Mouse (Mus musculus) ES-E14 (cell line): ENCODE data around the gene Mrgpra2a. TPM values are rescaled to one million over a fixed set of nuclear protein-coding genes. Genes with fewer than 3 reads are reported as not detected.
"Not testable (repeated sequence)": the region's sequence is repeated elsewhere in the genome, so short reads cannot be mapped to it uniquely, and the experiment has no call there.

Experiments used
- DNase-seq: peaks from one replicate; pipeline ENCODE4 v3.0.0-alpha.2; 2013; ENCODE audit warnings: low read depth, low spot score
- H3K27ac ChIP-seq: 2 replicates; pipeline ENCODE4 v1.5.1; 2012; ENCODE audit warnings: low read depth, mild to moderate bottlenecking, low read length, moderate library complexity, mixed read lengths; ENCODE audit not compliant: poor library complexity, insufficient read depth, severe bottlenecking
- H3K36me3 ChIP-seq: 2 replicates; pipeline ENCODE4 v1.6.1; 2012; ENCODE audit warnings: mild to moderate bottlenecking, low read length, moderate library complexity, mixed read lengths; ENCODE audit not compliant: control insufficient read depth, poor library complexity, insufficient read depth, severe bottlenecking
- H3K4me1 ChIP-seq, 2 experiments: fragments of 150-350 bp in 1 of 2; sonication (generic) in 1 of 2; 2 replicates each; pipeline ENCODE4 v1.6.1; 2012; ENCODE audit warnings: low read length in 2 of 2, mild to moderate bottlenecking in 1 of 2, mixed read lengths in 1 of 2; ENCODE audit not compliant: control insufficient read depth in 2 of 2, insufficient read depth in 2 of 2, poor library complexity in 1 of 2
- H3K4me3 ChIP-seq, 2 experiments: fragments of 150-350 bp in 1 of 2; sonication (generic) in 1 of 2; 2 replicates each; pipeline ENCODE4 v1.5.1; 2012; ENCODE audit warnings: low read length in 2 of 2, low read depth in 1 of 2, mild to moderate bottlenecking in 1 of 2, mixed read lengths in 1 of 2; ENCODE audit not compliant: insufficient read depth in 1 of 2, poor library complexity in 1 of 2, severe bottlenecking in 1 of 2
- H3K9ac ChIP-seq: 2 replicates; pipeline ENCODE4 v1.6.1; 2012; ENCODE audit warnings: low read depth, mild to moderate bottlenecking, low read length, mixed read lengths; ENCODE audit not compliant: poor library complexity, insufficient read depth, severe bottlenecking
- H3K9me3 ChIP-seq: fragments of 150-350 bp; sonication (generic); 2 replicates; pipeline ENCODE4 v1.6.1; 2012; ENCODE audit warnings: low read depth, mild to moderate bottlenecking, low read length; ENCODE audit not compliant: control insufficient read depth, insufficient read depth
- CHD2 ChIP-seq: IDR thresholded peaks from 2 replicates; pipeline ENCODE4 v1.6.1; 2014; ENCODE audit warnings: mild to moderate bottlenecking, low read depth, low read length, inconsistent platforms
- HCFC1 ChIP-seq: IDR thresholded peaks from 2 replicates; pipeline ENCODE4 v1.6.1; 2012; ENCODE audit warnings: low read length, inconsistent platforms, borderline replicate concordance; ENCODE audit not compliant: insufficient read depth
- MAFK ChIP-seq: IDR thresholded peaks from 2 replicates; pipeline ENCODE4 v1.6.1; 2014; ENCODE audit warnings: mild to moderate bottlenecking, low read depth, low read length, inconsistent platforms; ENCODE audit not compliant: insufficient read depth
- ZC3H11A ChIP-seq: IDR thresholded peaks from 2 replicates; pipeline ENCODE4 v1.6.1; 2012; ENCODE audit warnings: low read depth, mild to moderate bottlenecking, inconsistent platforms, low read length, borderline replicate concordance
- ZNF384 ChIP-seq: IDR thresholded peaks from 2 replicates; pipeline ENCODE4 v1.6.1; 2012; ENCODE audit warnings: low read depth, low read length, inconsistent platforms
- in situ Hi-C, 2 experiments: fragments of 600-800 bp; cut with MboI; formaldehyde crosslinking; loops; one replicate each; pipeline ENCODE4 v1.15.1; 2025; ENCODE audit warnings: low sequenced_read_pairs in 2 of 2, inconsistent platforms in 1 of 2; ENCODE audit not compliant: unreplicated experiment in 2 of 2
- total RNA-seq: library from RNA; depleted of rRNA; stranded (reverse); fragments of 300-350 nt; gene quantifications from 2 replicates; pipeline ENCODE4 v1.2.3, GENCODE M21; 2012; rRNA removed

Mrgpra2a gene
- total RNA-seq, 1 experiment: not detected

DNA sequence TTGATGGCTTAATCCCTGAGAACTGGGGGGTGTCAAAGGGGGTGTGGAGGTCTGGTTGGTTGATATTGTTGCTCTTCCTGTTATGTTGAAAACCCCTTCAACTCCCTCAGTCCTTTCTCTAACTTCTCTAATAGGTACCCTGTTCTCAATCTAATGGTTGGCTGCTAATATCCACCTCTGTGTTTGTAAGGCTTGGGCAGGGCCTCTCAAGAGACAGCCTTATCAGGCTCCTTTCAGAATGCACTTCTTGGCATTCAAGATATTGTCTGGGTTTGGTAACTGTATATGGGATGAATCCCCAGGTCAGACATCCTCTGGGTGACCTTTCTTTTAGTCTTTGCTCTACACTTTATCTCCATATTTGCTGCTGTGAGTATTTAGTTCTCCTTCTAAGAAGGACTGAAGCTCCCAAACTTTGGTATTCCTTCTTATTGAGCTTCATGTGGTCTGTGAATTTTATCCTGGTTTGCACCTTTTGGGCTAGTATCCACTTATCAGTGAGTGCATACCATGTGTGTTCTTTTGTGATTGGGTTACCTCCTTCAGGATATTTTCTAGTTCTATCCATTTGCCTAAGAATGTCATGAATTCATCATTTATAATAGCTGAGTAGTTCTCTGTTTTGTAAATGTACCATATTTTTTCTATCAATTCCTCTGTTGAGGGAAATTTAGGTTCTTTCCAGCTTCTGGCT lies 24.0 kb downstream of the Mrgpra2a start:
- H3K4me3 ChIP-seq, H3K27ac ChIP-seq, DNase-seq, H3K9ac ChIP-seq, H3K36me3 ChIP-seq, H3K4me1 ChIP-seq, in situ Hi-C loops, H3K9me3 ChIP-seq: not testable (repeated sequence)

DNA sequence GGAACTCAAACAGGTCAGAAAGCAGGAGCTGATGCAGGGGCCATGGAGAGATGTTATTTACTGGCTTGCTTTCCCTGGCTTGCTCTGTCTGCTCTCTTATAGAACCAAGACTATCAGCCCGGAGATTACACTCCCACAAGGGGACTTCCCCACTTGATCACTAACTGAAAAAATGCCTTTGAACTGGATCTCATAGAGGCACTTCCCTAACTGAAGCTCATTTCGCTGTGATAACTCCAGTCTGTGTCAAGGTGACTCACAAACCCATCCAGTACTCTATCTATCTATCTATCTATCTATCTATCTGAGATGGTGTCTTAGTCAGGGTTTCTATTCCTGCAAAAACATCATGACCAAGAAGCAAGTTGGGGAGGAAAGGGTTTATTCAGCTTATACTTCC lies 41.3 kb downstream of the Mrgpra2a start:
- no peak for TF ChIP-seq ZNF384
- TF ChIP-seq MAFK: no peak
- no peak for TF ChIP-seq HCFC1
- no peak for TF ChIP-seq CHD2
- no peak for TF ChIP-seq ZC3H11A
- no peak overlapping the region for H3K9ac ChIP-seq
- in situ Hi-C loops: no loop called here

DNA sequence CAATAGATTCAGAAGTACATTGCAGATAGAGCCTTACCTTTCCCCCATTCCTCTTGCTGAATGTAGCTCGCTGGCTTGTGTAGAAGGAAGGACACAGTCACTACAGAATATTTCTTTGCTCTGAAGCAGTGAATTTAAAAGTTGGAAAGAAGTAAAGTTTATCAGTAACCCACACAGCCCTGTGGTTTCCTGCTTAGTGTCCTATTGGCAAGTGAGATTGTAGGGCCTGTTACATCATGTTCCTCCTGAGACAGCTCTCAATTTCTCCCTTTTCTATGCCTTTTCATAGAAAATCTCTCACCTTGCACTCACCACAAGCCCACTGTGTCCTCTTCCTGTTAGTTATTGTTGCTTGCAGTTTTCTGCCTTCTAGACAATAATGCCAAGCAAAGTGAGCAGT lies 42.4 kb downstream of the Mrgpra2a start:
- no peaks in the 10 kb centered on the region for H3K4me1 ChIP-seq
- in situ Hi-C loops: no loop called here
- H3K36me3 ChIP-seq: no peaks in the 10 kb centered on the region
- no peak overlapping the region for H3K27ac ChIP-seq
- no peak overlapping the region for H3K9ac ChIP-seq
- H3K4me3 ChIP-seq: no peak overlapping the region
- DNase-seq: no peak
- no peak for TF ChIP-seq ZNF384
- TF ChIP-seq ZC3H11A: no peak
- TF ChIP-seq MAFK: no peak
- no peaks in the 10 kb centered on the region for H3K9me3 ChIP-seq

More for the DNA sequence above, 41.3 kb downstream of the Mrgpra2a start:
- H3K27ac ChIP-seq: no peak overlapping the region
- H3K9me3 ChIP-seq: no peaks in the 10 kb centered on the region
- DNase-seq: no peak
- no peaks in the 10 kb centered on the region for H3K4me1 ChIP-seq
- H3K4me3 ChIP-seq: no peak overlapping the region
- no peaks in the 10 kb centered on the region for H3K36me3 ChIP-seq

DNA sequence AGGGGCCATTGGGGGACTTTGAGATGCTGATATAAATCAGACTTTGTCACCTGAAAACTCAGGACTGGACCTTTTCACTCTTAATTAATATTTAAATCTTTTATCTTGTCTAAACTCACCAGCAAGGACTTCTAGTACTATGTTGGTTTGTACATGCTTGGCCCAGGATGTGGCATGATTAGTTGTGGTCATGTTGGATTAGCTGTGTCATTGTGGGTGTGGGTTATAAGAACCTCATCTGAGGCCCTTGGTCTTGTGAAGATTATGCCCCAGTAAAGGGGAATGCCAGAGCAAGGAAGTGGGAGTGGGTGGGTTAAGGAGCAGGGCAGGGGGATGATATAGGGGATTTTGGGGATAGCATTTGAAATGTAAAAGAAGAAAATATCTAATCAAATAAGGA lies 50.8 kb downstream of the Mrgpra2a start:
- Histone ChIP-seq H3K4me3 (no peak overlapping the region), H3K9ac (no peak overlapping the region), H3K27ac (no peak overlapping the region), H3K4me1 (no peaks in the 10 kb centered on the region), H3K9me3 (no peaks in the 10 kb centered on the region), H3K36me3 (no peaks in the 10 kb centered on the region)
- in situ Hi-C loops: no loop called here
- DNase-seq: no peak
- TF ChIP-seq ZC3H11A (no peak), ZNF384 (no peak), MAFK (no peak), HCFC1 (no peak), CHD2 (no peak)

Other genes with a start within 250 kb of the Mrgpra2a start
- gene Mrgpra6, start 247.2 kb downstream of the Mrgpra2a start, total RNA-seq: not detected in 2 replicates
- not detected in 2 replicates for gene Mrgpra9, start 199.3 kb downstream of the Mrgpra2a start, total RNA-seq
- gene Mrgpra1, start 97.9 kb downstream of the Mrgpra2a start, total RNA-seq: not detected in 2 replicates
- not detected in 2 replicates for gene Mrgpra2b, start 76.7 kb upstream of the Mrgpra2a start, total RNA-seq
- not detected in 2 replicates for gene Mrgpra3, start 149.2 kb upstream of the Mrgpra2a start, total RNA-seq